Mouse (Mus musculus) large intestine, adult 2 months (tissue): ENCODE measurements around the gene Eif4a3. TPM values are rescaled to one million over a fixed set of nuclear protein-coding genes. Genes with fewer than 3 reads are reported as not detected.
A peak's percentile ranks its signal among the peaks of the same experiment; 100 is the strongest.
"Not testable (repeated sequence)": the region's sequence is repeated elsewhere in the genome, so short reads cannot be mapped to it uniquely, and the experiment has no call there.

Experiments used
- DNase-seq: peaks from one replicate; pipeline ENCODE4 v3.0.0-alpha.2; 2012; ENCODE audit warnings: low read depth, low spot score
- WGBS: fragments of 180-500 bp; shearing (Covaris S2); methylation state at CpG from one replicate; pipeline ENCODE4 v1.1.7; 2018; 5-methylcytosine and 5-hydroxymethylcytosine counted together
- polyA plus RNA-seq: library from polyadenylated mRNA; depleted of rRNA; stranded (reverse); fragments of >200 nt; gene quantifications from 2 replicates; pipeline ENCODE4 v1.2.3, GENCODE M21; 2012; rRNA removed

The Eif4a3 gene
- polyA plus RNA-seq, 1 experiment: 107 TPM

- 6% methylated on average over 22 of the region's 22 CpGs for WGBS
- DNase-seq: no peak
These were observed 46.9 kb downstream of the Eif4a3 start for GRCm38 (mm10) chr11:119252854-119253541.

GRCm38 (mm10) chr11:119250998-119251397, 48.9 kb downstream of the Eif4a3 start:
- DNase-seq: no peak
- 44% methylated on average over 17 of the region's 17 CpGs for WGBS

DNA sequence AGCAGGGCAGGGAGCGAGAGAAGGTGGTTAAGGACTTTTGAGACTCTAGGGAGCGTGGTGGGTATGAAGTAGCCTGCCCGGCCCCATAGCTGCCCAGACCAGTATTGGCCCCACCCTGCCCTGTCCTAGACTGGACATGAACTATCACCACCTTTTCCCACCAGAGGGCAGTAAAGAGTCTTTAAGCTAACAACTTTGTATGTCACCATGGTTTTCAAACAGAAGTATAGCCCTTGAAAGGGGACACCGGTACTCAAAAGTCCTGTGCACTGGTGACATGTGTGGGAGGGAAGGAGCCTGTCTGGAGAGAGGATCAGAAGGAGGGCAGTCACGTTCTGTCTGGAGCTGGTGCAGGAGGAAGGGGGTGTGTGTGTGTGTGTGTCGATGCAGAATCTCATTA, 50.9 kb downstream of the Eif4a3 start:
- WGBS: 21% methylated on average over 6 of the region's 6 CpGs
- DNase-seq: peak; percentile 63

DNA sequence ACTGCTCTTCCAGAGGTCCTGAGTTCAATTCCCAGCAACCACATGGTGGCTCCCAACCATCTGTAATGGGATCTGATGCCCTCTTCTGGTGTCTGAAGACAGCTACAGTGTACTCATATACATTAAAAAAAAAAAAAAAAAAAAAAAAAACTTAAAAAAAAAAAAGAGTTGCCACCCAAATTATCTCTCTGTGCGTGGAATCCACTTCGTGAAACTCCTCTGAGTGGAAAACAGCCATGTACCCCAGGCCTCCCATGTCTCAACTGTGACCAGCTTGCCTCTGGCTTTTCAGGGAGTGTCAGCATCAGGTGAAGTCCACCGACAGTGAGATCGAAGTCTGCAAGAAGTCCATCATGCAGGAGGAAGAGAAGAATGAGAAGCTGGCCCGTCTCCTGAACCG, 54.3 kb downstream of the Eif4a3 start:
- 88% methylated on average over 6 of the region's 6 CpGs for WGBS

DNA sequence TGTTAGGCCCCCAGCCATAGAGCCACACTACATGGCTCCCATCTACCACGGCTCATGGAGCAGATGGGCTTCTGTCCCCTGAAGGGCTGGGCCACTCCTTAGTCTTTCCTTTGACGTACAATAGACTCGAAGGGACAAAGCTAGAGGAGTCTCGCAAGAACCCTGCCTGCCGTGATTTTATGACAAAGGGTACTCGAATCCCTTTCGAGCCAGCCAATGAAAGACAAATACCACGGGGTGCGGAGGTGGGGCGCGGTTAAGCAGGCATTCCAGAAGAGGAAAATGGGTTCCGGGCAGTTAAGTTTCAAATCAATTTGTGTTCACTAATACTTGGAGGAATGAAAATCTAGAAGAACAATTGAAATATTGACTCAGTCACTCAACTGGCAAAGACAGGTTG, 60.4 kb downstream of the Eif4a3 start:
- no peak for DNase-seq
- 61% methylated on average over 12 of the region's 12 CpGs for WGBS

More for the DNA sequence above, 54.3 kb downstream of the Eif4a3 start:
- not testable (repeated sequence) for DNase-seq

Other genes starting within 250 kb of the Eif4a3 start
- gene Cbx4, start 213.9 kb downstream of the Eif4a3 start, polyA plus RNA-seq: 4.4 and 5.5 TPM in 2 replicates
- 4.0 and 4.4 TPM in 2 replicates for gene Tbc1d16, start 71.6 kb downstream of the Eif4a3 start, polyA plus RNA-seq
- gene Ccdc40, start 71.5 kb downstream of the Eif4a3 start, polyA plus RNA-seq: 0.25 and 0.26 TPM in 2 replicates
- 33.2 and 42.2 TPM in 2 replicates for gene Gaa, start 32.2 kb downstream of the Eif4a3 start, polyA plus RNA-seq
- gene Card14, start 7.7 kb upstream of the Eif4a3 start, polyA plus RNA-seq: 8.7 and 11.9 TPM in 2 replicates
- gene Sgsh, start 55.4 kb upstream of the Eif4a3 start, polyA plus RNA-seq: 11.9 and 17.6 TPM in 2 replicates
- gene Slc26a11, start 55.5 kb upstream of the Eif4a3 start, polyA plus RNA-seq: 8.0 and 16.1 TPM in 2 replicates
- gene Rnf213, start 93.0 kb upstream of the Eif4a3 start, polyA plus RNA-seq: 25.4 and 46.4 TPM in 2 replicates
- 16.0 and 18.2 TPM in 2 replicates for gene Endov, start 191.3 kb upstream of the Eif4a3 start, polyA plus RNA-seq
- 0.37 and 0.62 TPM in 2 replicates for gene Nptx1, start 247.7 kb upstream of the Eif4a3 start, polyA plus RNA-seq